ENCODE assay signal across 22 mouse cellular contexts in the genomic region with DNA sequence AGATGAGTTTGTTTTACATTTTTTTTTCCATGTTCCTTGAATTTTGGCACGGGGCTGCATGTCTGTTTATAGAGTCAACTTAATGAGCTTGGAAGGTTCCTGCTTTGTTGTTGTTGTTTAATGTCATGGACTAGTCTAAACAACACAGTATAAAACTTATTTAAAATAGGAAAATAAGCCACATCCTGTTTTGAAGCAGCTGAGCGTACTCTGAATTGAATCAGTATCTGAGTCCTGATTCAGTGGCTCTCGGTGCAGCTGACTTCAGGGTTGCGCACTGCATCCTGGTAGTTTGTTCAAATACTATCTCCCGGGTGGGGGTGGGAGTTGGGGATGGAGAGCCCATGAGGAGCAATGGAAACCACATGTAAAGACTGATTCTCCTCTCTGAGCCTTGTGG. TPM values are rescaled to one million over a fixed set of nuclear protein-coding genes. Genes with fewer than 3 reads are reported as not detected.
DNase-seq lines count a peak whose midpoint lies in the region; ATAC-seq and TF ChIP-seq lines count a peak whose summit lies in the region.
"Had no signal": no experiment of that assay in that cellular context is flagged by ENCODE, and none has a peak within 500 bp of the region (broad histone marks: within the 10 kb centered on the region; RNA-seq: fewer than 3 reads in every experiment).

No protein-coding gene starts in this region.

- H3K4me1 ChIP-seq in kidney, postnatal 0 days (replicated peaks; ENCODE audit: insufficient read depth, low read length) = no peaks in the 10 kb centered on the region
- no peaks in the 10 kb centered on the region for H3K4me1 ChIP-seq in lung, embryonic 14.5 days (ENCODE audit: insufficient read depth)
- H3K4me1 ChIP-seq in lung, postnatal 0 days (ENCODE audit: insufficient read depth, low read depth, low read length) = no peaks in the 10 kb centered on the region
- H3K4me1 ChIP-seq: hindbrain, embryonic 12.5 days had no signal

- ATAC-seq in kidney, postnatal 0 days (replicated peaks; ENCODE audit: low FRiP score, low read depth) = no peak
- ATAC-seq in lung, embryonic 14.5 days (ENCODE audit: insufficient read depth) = peak; percentile 11; the same call in 1 of the 2 replicates
- peak; percentile 33 for ATAC-seq in lung, postnatal 0 days
- ATAC-seq: CD4-positive, CD25-positive, alpha-beta regulatory T cell, adult 4 months; forebrain, embryonic 14.5 days; forebrain, postnatal 0 days had no signal

- H3K27ac ChIP-seq in kidney, postnatal 0 days = no peak overlapping the region; the same call in 1 of the 2 replicates
- no peak overlapping the region for H3K27ac ChIP-seq in lung, embryonic 14.5 days (ENCODE audit: low read depth)
- no peak overlapping the region for H3K27ac ChIP-seq in lung, postnatal 0 days (ENCODE audit: low read length)
- H3K27ac ChIP-seq: embryonic facial prominence, embryonic 12.5 days; embryonic facial prominence, embryonic 15.5 days; gastrocnemius, adult 2 months; hindbrain, embryonic 12.5 days had no signal

- DNase-seq in kidney, postnatal 0 days (ENCODE audit: low spot score) = peak; percentile 71
- DNase-seq in kidney, postnatal 36 days = no peak
- peak; percentile 61 for DNase-seq in lung, embryonic 14.5 days
- DNase-seq in lung, postnatal 36 days = no peak
- DNase-seq in lung, postnatal 0 days (ENCODE audit: low spot score) = peak; percentile 25
- DNase-seq in lung, postnatal 25 days (ENCODE audit: low spot score) = no peak
- DNase-seq: adrenal gland, adult 2 months; adrenal gland, postnatal 14 days; cerebellum, adult 11 months; cerebellum, adult 2 months; cerebellum, adult 9-11 months; cerebellum, postnatal 25 days; forebrain, postnatal 0 days; gastrocnemius, adult 2 months; gastrocnemius, postnatal 14 days had no signal

- TF ChIP-seq CTCF in kidney, postnatal 0 days (IDR thresholded peaks at IDR 0.05; ENCODE audit: low read depth) = no peak
- no peak for TF ChIP-seq CTCF in lung, embryonic 14.5 days (IDR thresholded peaks at IDR 0.05; ENCODE audit: low read depth)
- TF ChIP-seq CTCF in lung, postnatal 0 days (IDR thresholded peaks at IDR 0.05) = no peak

- TF ChIP-seq EP300 in lung, postnatal 0 days (IDR thresholded peaks at IDR 0.05) = no peak

- H3K36me3 ChIP-seq in kidney, postnatal 0 days (ENCODE audit: insufficient read depth, low read length) = no peaks in the 10 kb centered on the region
- no peaks in the 10 kb centered on the region for H3K36me3 ChIP-seq in lung, embryonic 14.5 days (ENCODE audit: insufficient read depth)
- H3K36me3 ChIP-seq in lung, postnatal 0 days (ENCODE audit: insufficient read depth, low read length) = no peaks in the 10 kb centered on the region
- H3K36me3 ChIP-seq: embryonic facial prominence, embryonic 12.5 days; embryonic facial prominence, embryonic 15.5 days; hindbrain, embryonic 12.5 days had no signal

- H3K4me2 ChIP-seq in kidney, postnatal 0 days (ENCODE audit: low read length) = no peak overlapping the region
- no peak overlapping the region for H3K4me2 ChIP-seq in lung, embryonic 14.5 days
- no peak overlapping the region for H3K4me2 ChIP-seq in lung, postnatal 0 days (replicated peaks; ENCODE audit: low read depth, low read length)
- H3K4me2 ChIP-seq: embryonic facial prominence, embryonic 12.5 days; embryonic facial prominence, embryonic 15.5 days; heart, embryonic 11.5 days; hindbrain, embryonic 12.5 days had no signal

- H3K4me3 ChIP-seq in kidney, postnatal 0 days (replicated peaks; ENCODE audit: low read depth, low read length) = no peak overlapping the region
- H3K4me3 ChIP-seq in lung, embryonic 14.5 days (ENCODE audit: low read depth, low read length) = no peak overlapping the region
- H3K4me3 ChIP-seq in lung, postnatal 0 days (ENCODE audit: low read depth, low read length) = no peak overlapping the region
- H3K4me3 ChIP-seq: embryonic facial prominence, embryonic 12.5 days; embryonic facial prominence, embryonic 15.5 days; gastrocnemius, adult 2 months; hindbrain, embryonic 12.5 days had no signal

- WGBS in kidney, postnatal 0 days = 61% methylated on average over 5 of the region's 5 CpGs
- WGBS in lung, embryonic 14.5 days = 56% methylated on average over 5 of the region's 5 CpGs
- 46% methylated on average over 5 of the region's 5 CpGs for WGBS in lung, postnatal 0 days

- H3K9me3 ChIP-seq in kidney, postnatal 0 days (replicated peaks; ENCODE audit: low read length) = no peaks in the 10 kb centered on the region
- no peaks in the 10 kb centered on the region for H3K9me3 ChIP-seq in lung, embryonic 14.5 days (ENCODE audit: low read depth, low read length)
- no peaks in the 10 kb centered on the region for H3K9me3 ChIP-seq in lung, postnatal 0 days (ENCODE audit: low read length)
- H3K9me3 ChIP-seq: embryonic facial prominence, embryonic 12.5 days; embryonic facial prominence, embryonic 15.5 days; hindbrain, embryonic 12.5 days had no signal

- no peak overlapping the region for H3K9ac ChIP-seq in kidney, postnatal 0 days (ENCODE audit: low read depth, low read length)
- H3K9ac ChIP-seq in lung, embryonic 14.5 days = no peak overlapping the region
- H3K9ac ChIP-seq in lung, postnatal 0 days (replicated peaks; ENCODE audit: low read depth) = no peak overlapping the region
- H3K9ac ChIP-seq: embryonic facial prominence, embryonic 12.5 days; embryonic facial prominence, embryonic 15.5 days; forebrain, postnatal 0 days; hindbrain, embryonic 12.5 days had no signal

- no peaks in the 10 kb centered on the region for H3K27me3 ChIP-seq in kidney, postnatal 0 days (ENCODE audit: insufficient read depth, low read length)
- H3K27me3 ChIP-seq in lung, embryonic 14.5 days (ENCODE audit: insufficient read depth, low read length) = no peaks in the 10 kb centered on the region
- H3K27me3 ChIP-seq in lung, postnatal 0 days (replicated peaks; ENCODE audit: insufficient read depth, low read length) = no peaks in the 10 kb centered on the region
- H3K27me3 ChIP-seq: embryonic facial prominence, embryonic 12.5 days; embryonic facial prominence, embryonic 15.5 days; hindbrain, embryonic 12.5 days had no signal

RNA-seq across cellular contexts. Expression of gene Bmp6, which starts 48.5 kb away (rescaled TPM):
- polyA plus RNA-seq in kidney, postnatal 0 days (2015; fragmentation: Nextera tagmentation; extraction: Ambion mirVana) = 2.7 and 3.1 TPM in 2 replicates
- polyA plus RNA-seq in lung, embryonic 14.5 days (2014; fragmentation: Nextera tagmentation; extraction: Ambion mirVana) = 1.1 and 1.4 TPM in 2 replicates
- polyA plus RNA-seq in lung, postnatal 0 days (2015; fragmentation: Nextera tagmentation; extraction: Ambion mirVana) = 3.0 and 3.8 TPM in 2 replicates
- polyA plus RNA-seq: C2C12; CD4-positive, CD25-positive, alpha-beta regulatory T cell, adult 4 months had no signal

Comparison
In these comparisons a context has a peak if more than half of its experiments do, and no peak if none do; other contexts are left out.
1. DNase-seq: peak in kidney, postnatal 0 days (single experiment), lung, embryonic 14.5 days (single experiment) and lung, postnatal 0 days (single experiment); none in kidney, postnatal 36 days (0 of 2), lung, postnatal 36 days (single experiment) and lung, postnatal 25 days (single experiment).